Mouse (Mus musculus): ENCODE measurements around the gene Ppp1r9a.

- TF ChIP-seq CTCF (IDR thresholded peaks at IDR 0.05; ENCODE audit: borderline replicate concordance, extremely low read depth, insufficient read depth, insufficient read length) (no peak), POLR2A (IDR thresholded peaks at IDR 0.05; ENCODE audit: borderline replicate concordance, extremely low read depth, insufficient read depth, insufficient read length, poor library complexity, severe bottlenecking) (no peak)
Measured at GRCm38 (mm10) chr6:5091873-5092272, 189.2 kb downstream of the Ppp1r9a start.
